Mouse (Mus musculus): Measurements from ENCODE around the gene St3gal6. TPM values are rescaled to one million over a fixed set of nuclear protein-coding genes. Genes with fewer than 3 reads are reported as not detected.

The St3gal6 gene
- total RNA-seq (2014; fragmentation: Nextera tagmentation) (40.1 and 61.6 TPM in 2 replicates), total RNA-seq (2017) (39.9 and 44.9 TPM in 2 replicates)

DNA sequence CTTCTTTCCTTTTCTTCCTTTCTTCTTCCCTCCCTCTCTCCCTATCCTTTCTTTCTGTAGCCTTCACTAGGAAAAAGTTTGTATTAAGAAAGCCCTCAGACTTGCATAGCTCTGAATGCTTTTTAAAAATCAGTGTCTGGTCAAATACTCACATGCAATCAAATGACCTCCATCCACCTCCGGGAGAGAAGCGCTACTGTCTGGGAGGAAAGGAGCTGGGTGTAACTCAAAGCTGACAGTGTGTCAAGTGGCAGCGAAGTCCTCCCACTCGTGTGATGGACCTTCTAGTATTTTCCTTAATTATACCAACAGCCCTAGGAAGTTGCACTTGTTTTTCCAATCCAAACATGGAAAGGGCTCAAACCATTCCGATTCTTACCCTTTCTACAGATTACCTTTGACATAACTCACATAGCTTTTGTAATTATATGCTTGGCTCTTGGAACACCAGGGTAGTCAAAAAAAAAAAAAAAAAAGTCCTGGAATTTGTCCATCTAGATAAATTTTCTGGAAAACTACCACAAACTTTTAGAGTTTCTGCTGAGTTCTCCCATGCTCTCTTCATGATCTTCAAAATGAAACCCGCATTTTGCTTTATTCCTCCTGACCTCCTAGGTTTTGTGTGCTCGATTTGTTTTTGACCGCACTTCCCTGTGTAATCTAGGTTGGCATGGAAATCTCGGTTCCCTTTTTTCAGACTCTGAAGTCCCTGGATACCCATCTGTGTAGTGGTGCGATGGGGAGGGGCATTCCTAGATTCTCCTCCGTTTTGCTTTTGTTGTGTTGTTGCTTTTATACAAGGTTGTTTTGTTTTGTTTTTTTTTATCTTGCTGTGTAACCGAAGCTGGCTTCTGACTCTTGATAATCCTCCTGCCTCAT lies at the start of gene St3gal6:
Gene St3gal6, minus strand, starts transcription at position 272 of the 879 bp plus-strand sequence.
- ATAC-seq (replicated peaks; ENCODE audit: low FRiP score, low TSS enrichment, poor library complexity, severe bottlenecking): no peak

DNA sequence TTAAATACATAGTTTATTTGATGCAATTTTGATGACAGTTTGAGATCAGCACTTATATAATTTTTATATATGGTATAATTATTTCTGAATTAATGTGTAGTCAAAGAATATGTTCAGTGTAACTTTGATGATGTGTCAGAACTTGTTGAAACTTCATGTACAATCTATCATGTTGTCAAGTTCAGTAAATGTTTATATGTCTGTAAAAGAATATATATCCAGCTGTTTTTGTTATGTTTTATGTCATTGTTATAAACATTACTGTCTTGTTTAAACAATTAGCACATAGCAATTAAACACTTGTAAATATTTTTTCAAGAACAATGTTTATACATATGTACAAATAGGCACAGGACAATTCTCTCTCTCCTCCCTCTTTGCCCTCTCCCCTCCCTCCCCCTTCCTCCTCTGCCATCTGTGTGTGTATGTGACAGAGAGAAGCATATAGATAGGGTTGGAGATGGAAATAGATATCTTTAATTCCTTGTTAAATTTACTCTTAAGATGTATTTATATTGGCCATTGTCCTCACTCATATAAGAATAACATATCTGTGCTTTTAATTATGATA lies 46.7 kb upstream of the St3gal6 start:
- ATAC-seq (replicated peaks; ENCODE audit: low FRiP score, low TSS enrichment, poor library complexity, severe bottlenecking): no peak

DNA sequence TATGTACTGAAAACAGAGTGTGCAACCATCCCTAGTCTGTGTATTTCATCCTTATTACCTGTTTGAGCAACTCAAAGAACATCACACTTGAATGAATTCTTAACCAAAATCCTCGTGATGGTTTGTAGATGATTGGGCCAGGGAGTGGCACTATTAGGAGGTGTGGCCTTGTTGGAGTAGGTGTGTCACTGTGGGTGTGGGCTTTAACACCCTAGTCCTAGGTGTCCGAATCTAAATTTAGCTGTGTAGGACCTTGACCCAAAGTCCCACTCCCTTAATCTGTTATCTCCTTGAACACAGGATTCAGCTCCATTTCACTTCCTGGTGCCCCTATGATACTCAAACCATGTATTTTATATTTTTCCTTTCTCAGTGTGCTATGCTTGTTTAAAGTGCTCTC lies 37.2 kb upstream of the St3gal6 start:
- ATAC-seq (replicated peaks; ENCODE audit: low FRiP score, low TSS enrichment, poor library complexity, severe bottlenecking): no peak

DNA sequence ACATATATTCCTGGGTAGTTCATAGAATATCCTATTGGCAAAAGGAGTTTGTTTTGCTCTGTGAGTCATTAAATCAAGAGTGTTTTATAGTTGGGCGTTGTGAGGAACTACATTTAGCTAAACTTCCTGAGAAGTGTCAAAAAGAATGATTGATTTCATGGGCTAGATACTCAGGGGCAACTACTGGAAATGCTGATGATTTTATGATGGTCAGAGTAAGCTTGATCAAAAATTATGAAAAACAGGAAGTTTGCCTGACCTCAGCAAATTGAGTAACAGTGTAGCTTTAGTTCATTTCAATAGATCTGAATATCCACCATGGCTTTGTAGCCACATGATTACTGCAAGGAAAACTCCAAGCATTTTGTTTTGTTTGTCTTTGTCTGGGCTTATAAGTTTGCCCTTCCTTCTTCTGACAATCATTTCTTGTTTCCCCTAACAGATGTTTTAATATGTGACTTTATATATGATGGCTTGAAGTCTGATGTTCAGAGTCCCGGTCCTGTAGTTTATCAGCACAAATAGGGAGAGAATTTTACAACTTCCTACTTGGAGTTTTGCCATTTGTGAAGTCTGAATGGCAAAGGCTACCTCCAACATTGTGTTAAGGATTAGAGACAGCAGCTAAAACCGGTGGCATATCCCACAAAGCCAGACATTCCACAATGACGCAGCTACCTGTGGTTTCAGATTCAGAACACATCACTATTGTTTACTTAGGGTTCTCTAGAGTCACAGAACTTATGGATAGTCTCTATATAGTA lies 32.2 kb upstream of the St3gal6 start:
- ATAC-seq (replicated peaks; ENCODE audit: low FRiP score, low TSS enrichment, poor library complexity, severe bottlenecking): no peak

DNA sequence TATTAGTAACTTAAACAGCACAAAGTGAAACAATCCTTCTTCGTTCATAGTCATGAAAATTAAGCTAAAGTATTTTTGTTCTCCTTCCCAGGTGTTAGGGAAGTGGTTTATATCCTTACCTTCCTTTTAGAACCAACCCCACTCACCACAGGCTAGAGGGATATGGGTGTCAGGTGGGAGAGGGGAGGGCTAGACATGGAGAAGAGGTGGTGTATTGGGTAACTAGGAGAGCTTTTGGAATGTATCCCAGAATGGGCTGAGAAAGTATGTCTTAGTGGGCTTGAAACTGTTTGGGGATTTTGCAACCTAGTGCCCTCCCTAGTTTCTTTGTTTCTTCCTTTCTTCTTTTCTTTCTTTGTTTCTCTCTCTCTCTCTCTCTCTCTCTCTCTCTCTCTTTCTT lies 30.6 kb upstream of the St3gal6 start:
- ATAC-seq (replicated peaks; ENCODE audit: low FRiP score, low TSS enrichment, poor library complexity, severe bottlenecking): no peak

DNA sequence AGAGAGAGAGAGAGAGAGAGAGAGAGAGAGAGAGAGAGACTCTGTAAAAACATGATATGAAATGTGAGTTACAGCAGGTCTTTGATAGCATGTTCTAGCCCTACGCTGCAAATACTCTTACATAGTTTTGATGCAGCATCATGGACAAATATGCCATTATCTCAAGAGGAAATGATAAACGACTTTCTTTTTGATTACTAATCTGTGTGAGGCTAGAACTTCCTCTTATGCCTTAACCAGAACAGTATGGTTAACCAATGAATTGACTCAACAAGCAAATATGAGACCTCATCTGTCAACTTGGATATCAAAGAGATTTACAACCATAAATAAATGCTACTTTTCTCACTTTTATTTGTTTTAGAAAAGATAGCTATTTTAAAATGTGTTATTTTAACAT lies 24.0 kb upstream of the St3gal6 start:
- ATAC-seq (replicated peaks; ENCODE audit: low FRiP score, low TSS enrichment, poor library complexity, severe bottlenecking): no peak

DNA sequence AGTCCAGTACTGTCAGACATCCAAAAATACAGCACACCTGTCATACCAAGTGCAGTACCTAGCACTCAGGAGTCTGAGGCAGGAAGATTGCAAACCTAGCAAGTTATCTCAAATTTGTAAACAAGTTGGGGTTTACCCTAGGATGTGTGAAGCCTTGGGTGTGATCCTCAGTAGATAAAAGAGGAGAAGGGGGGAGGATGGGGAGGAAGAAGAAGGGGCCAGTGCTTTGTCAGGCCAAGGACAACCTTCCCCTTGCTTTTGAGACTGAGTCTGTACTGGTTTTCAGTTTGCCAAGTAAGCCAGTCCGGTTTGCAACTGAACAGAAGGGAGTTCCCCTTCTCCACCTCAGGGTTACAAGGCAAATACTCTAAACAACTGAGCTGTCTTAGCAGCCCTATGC lies 22.1 kb upstream of the St3gal6 start:
- peak; percentile 18 for ATAC-seq (replicated peaks; ENCODE audit: low FRiP score, low TSS enrichment, poor library complexity, severe bottlenecking)

DNA sequence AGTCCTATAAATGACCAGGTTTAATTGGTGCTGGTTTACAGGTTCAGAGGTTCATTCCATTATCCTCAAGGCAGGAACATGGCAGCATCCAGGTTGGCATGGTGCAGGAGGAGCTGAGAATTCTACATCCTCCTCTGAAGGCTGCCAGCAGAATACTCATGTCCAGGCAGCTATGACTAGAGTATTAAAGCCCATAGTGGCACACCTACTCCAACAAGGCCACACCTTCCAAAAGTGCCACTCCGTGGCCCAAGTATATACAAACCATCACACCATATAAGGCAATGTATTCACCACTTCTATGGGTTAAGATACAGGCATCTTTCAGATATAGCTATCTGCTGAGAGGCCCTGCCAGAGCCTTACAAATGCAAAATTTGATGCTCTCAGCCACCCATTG lies 15.4 kb upstream of the St3gal6 start:
- ATAC-seq (replicated peaks; ENCODE audit: low FRiP score, low TSS enrichment, poor library complexity, severe bottlenecking): no peak

DNA sequence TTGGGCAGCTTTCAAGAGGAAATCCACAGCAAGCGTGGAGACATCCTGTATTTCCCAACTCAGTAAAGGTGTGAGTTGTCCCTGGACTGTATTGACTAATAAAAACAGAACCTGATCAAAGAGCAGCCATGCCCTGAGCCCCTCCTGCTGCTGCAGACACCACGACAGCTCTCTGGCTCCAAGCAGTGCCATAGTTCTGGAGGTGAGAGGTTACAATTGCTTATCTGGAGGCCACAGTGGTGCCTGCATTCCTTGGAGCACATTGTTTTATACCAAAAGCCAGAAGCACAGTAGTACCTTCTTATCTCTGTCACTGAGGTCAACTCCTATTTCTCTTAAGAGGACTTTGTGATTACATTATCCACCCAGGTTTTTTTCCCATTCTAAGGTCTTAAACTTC lies 15.0 kb upstream of the St3gal6 start:
- peak; percentile 91 for ATAC-seq (replicated peaks; ENCODE audit: low FRiP score, low TSS enrichment, poor library complexity, severe bottlenecking)

DNA sequence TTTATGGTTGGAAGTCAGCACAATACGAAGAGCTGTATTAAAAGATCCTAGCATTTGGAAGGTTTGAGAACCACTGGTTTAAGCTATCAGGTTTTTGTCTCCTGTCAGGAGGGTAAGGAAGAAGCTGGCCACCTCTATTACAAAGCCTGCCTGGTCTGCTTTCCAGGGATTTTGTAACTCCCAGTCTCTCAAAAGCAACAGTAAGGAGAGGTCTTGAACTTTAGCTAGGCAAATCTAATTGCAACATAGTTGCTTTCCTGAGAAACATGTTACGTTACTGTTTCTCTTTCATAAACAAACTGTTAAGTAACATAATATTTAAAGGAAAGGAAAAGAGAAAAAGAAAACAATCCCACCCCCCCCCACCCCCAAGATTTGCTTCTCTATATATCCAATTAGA lies 12.0 kb upstream of the St3gal6 start:
- ATAC-seq (replicated peaks; ENCODE audit: low FRiP score, low TSS enrichment, poor library complexity, severe bottlenecking): no peak

DNA sequence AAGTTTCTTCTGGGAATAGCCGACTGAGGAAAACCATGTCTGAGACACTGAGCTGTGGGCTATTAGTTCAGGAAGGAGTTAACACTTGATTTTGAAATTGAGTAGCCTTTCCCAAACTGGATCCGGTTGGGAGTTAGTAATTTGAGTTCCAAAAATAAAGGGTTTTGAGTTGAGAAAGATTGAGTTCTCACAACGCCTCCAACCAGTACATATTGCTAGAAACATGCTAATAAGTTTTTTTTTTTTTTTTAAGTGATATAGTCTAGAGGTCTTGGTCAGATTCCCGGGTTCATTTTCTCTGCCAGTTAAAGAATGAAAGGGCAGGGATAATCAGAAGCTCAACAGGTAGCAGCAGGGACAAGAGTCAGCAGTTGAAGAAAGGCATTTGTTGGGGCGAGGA lies 11.2 kb upstream of the St3gal6 start:
- no peak for ATAC-seq (replicated peaks; ENCODE audit: low FRiP score, low TSS enrichment, poor library complexity, severe bottlenecking)

DNA sequence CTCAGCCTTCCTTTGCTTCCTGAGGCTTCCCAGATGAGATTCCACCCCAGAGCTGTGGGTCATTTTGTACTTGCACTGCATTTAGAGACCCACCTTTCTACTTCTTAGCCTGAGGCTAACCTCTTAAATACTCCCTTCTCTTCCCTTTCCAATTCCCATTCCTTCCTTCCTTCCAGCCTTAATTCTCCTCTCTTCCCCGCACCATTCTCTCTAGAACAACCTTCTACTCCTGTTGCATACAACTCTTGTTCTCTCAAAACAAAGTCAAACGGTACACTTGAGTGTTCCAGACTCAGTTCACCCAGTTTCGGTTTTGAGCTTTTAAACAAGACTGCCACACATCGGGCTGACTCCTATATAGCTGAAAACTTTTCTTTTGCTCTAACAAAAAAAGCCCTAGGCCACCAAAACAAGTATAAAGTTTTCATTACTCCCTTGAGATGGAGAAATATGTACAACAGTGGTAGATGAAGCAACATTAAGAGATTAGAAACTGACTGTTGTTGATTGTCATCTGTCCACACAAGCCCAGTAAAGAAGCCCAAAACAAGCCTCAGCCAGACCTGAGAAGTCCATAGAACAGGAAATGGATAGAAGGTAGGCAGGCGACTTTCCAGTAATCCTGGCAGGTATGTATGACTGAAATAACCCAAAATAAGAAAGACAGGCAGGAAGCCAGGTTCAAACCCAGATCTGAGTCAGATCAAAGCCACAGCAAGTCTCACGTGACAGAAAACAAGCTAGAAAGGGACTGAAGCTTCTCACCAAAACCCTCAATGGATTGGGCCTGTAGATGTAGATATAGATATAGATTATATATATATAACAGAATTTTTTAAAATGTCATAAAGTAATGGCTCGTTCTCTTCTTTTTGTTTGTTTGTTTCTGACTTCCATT lies 10.5 kb upstream of the St3gal6 start:
- no peak for ATAC-seq (replicated peaks; ENCODE audit: low FRiP score, low TSS enrichment, poor library complexity, severe bottlenecking)

DNA sequence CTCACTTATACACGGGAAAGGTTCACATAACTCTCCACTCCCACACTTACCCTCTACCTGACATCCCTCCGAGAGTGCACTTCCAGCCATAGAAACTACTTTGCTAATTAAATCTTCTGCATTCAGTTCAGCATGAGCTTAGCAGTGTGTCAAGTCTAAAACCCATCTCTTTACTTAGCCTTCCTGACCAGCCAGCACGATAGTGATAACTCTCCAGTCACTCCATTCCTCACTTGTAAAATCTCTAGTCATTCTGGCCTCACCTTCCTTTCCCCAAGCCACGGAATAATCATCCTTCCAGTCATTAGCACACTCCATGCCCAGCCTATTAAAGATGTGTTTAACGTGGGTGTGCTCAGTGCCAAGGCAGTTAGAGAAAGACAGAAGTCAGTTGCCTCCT lies 9.7 kb upstream of the St3gal6 start:
- ATAC-seq (replicated peaks; ENCODE audit: low FRiP score, low TSS enrichment, poor library complexity, severe bottlenecking): peak; percentile 47

DNA sequence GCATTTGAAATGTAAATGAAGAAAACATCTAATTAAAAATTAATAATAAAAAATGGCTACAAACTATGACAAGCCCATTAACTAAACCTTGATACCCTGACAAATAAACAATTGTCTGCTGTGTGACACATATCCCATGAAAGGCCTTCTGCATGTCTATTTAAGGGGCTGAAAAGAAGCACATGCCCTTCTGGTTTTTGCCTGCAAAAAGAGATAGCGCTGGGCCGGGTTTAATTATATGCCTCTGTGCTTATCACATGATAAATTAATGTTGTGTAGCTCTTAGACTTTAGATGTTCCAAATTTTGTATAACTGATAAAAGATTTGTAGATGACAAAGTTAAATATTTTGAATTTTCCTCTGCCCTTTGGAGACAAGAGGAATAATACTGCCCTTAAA lies 9.2 kb upstream of the St3gal6 start:
- peak; percentile 64; the same call in 1 of the 2 replicates for ATAC-seq (replicated peaks; ENCODE audit: low FRiP score, low TSS enrichment, poor library complexity, severe bottlenecking)

DNA sequence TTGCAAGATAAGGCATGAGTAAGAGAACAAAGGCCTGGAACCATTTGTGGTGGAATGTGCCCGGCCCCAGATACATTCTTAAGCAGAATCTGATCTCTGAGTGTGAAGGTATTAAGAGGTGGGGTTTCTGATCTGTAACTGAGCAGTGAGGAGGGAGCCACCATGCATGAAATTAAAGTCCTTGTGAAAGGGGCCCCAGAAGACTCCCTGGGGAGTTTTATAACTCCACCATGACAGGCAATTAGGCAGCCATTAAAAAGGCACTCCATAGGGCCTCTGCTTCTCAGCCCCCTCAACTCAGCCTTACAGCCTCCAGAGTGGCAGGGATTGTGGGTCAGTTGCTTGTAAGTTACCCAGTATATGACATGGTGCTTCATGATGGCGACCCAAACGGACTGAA lies 8.5 kb upstream of the St3gal6 start:
- no peak for ATAC-seq (replicated peaks; ENCODE audit: low FRiP score, low TSS enrichment, poor library complexity, severe bottlenecking)

DNA sequence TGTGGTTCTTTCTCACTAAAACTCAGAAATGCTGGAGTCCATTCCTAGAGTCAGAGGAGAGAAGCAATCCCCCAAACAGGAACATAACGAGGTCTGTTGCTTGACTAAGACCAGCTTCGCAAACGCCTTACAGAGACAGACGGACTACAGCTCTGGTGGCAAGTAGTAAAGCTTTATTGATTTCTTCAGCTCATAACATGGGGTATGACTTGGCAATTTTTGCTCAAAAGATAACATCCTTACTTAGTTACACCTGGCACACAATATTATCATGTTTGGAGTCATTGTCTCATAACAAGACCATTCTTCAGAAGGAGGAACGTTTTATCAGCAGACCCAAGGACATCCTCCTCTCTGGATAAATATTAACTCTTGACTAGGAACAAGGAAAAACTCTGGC lies 3.8 kb upstream of the St3gal6 start:
- no peak for ATAC-seq (replicated peaks; ENCODE audit: low FRiP score, low TSS enrichment, poor library complexity, severe bottlenecking)

DNA sequence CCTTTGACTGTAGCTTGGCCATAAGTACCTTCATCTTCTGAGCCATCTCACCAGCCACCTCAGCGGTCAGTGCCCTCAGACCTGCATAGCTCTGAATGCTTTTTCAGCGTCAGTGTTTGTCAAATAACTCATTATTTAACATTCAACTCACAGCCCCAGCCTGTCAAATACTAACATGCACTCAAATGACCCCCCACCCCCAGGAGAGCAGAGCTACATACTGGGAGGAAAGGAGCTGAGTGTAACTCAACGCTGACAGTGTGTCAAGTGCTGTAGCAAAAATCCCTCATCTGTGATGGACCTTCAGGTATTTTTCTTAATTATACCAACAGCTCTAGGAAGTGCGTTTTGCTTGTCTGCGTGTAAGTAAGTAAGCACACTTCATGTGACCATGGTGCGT lies 2.7 kb upstream of the St3gal6 start:
- no peak for ATAC-seq (replicated peaks; ENCODE audit: low FRiP score, low TSS enrichment, poor library complexity, severe bottlenecking)

DNA sequence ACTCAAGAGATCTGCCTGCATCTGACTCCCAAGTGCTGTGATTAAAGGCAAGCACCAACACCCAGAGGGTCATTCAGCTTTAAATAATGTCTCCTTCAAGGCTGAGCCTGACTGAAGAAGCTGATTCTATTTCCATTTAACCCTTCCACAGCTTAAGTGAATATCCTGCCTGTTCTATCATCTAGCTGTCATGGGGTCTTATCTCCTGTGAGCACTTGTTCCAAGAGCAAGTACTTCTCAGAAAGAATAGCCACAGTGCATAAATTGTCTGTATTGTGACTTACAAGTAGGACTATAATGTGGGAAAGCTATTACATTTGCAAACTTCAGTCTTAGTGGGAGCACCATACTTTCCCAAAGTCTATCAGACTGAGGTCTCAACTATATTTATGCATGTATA lies 1.8 kb upstream of the St3gal6 start:
- ATAC-seq (replicated peaks; ENCODE audit: low FRiP score, low TSS enrichment, poor library complexity, severe bottlenecking): peak; percentile 62

DNA sequence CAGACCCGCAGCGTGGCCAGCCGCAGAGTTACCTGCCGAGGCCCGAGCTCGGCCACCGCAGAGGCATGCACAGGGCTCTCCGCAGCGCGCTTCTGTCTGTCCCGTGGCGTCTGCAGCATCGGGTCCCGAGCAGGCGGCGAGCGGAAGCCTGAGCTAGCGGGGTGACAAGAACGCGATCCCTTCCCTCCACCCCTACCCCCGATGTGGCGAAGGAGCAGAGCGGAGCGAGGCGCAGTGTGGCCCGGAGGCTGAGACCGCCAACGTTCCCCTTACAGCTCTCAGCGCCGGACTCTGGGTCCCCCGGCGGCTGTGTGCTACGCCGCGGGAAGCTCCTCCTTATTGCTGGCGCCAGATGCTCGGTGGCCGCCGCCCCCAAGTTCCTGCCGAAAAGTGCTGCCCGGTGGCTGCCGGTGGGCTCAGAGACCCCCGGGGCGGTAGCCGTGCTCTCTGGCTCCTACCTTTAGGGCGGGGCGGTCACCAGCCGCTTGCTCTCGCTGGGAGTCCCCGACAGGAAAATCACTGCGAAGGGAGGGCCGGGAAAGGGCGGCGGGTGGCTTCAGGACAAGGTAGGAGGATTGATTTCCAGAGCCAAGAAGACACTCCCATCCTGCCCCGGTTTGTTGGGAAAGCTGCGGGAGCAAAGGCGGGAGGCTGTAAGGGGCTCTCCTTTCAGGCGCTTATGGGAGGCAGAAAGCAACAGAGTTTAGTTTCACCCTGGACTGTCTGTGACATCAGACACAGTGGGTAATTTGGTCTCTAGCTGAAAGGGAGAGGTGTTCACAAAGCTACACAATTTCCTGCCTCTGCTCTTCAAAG lies 791 bp downstream of the St3gal6 start:
- ATAC-seq (replicated peaks; ENCODE audit: low FRiP score, low TSS enrichment, poor library complexity, severe bottlenecking): peak; percentile 82
